Mouse (Mus musculus) small intestine, adult 2 months (tissue): ENCODE results near the gene Rdx. TPM values are rescaled to one million over a fixed set of nuclear protein-coding genes. Genes with fewer than 3 reads are reported as not detected.

Source experiments
- H3K27ac ChIP-seq: fragments of 200-500 bp; 2 replicates; pipeline ENCODE4 v1.5.1; 2012; ENCODE audit warnings: low read depth, low read length, control low read depth, inconsistent platforms; ENCODE audit not compliant: insufficient read depth
- H3K27me3 ChIP-seq: fragments of 200-500 bp; 2 replicates; pipeline ENCODE4 v1.6.1; 2012; ENCODE audit warnings: mild to moderate bottlenecking, moderate library complexity, low read length, inconsistent platforms; ENCODE audit not compliant: control insufficient read depth, insufficient read depth
- H3K36me3 ChIP-seq: fragments of 200-500 bp; 2 replicates; pipeline ENCODE4 v1.6.1; 2012; ENCODE audit warnings: mild to moderate bottlenecking, low read length, control low read depth, inconsistent platforms; ENCODE audit not compliant: control insufficient read depth, insufficient read depth
- H3K4me1 ChIP-seq: fragments of 200-500 bp; 2 replicates; pipeline ENCODE4 v1.6.1; 2012; ENCODE audit warnings: low read length, inconsistent platforms, mixed read lengths; ENCODE audit not compliant: control insufficient read depth, insufficient read depth, insufficient read length
- H3K4me3 ChIP-seq: fragments of 200-500 bp; 2 replicates; pipeline ENCODE4 v1.5.1; 2012; ENCODE audit warnings: low read depth, mild to moderate bottlenecking, control low read depth, inconsistent platforms, low read length, moderate library complexity
- CTCF ChIP-seq: fragments of 200-500 bp; IDR thresholded peaks from 2 replicates; pipeline ENCODE4 v1.5.1; 2012; ENCODE audit warnings: low read depth, mild to moderate bottlenecking, control low read depth, inconsistent platforms, low read length, moderate library complexity, mixed read lengths; ENCODE audit not compliant: insufficient replicate concordance, insufficient read length; ENCODE audit errors: extremely low read depth
- POLR2A ChIP-seq: fragments of 200-500 bp; IDR thresholded peaks from 2 replicates; pipeline ENCODE4 v1.6.1; 2012; ENCODE audit warnings: low read depth, mild to moderate bottlenecking, control low read depth, inconsistent platforms, low read length, moderate library complexity
- WGBS: fragments of 180-500 bp; shearing (Covaris S2); methylation state at CpG from one replicate; pipeline ENCODE4 v1.1.7; 2018; 5-methylcytosine and 5-hydroxymethylcytosine counted together
- polyA plus RNA-seq: library from polyadenylated mRNA; depleted of rRNA; stranded (reverse); fragments of >200 nt; gene quantifications from 2 replicates; pipeline ENCODE4 v1.2.3, GENCODE M21; 2012

Gene Rdx
- polyA plus RNA-seq, 1 experiment = 1.4 TPM

DNA sequence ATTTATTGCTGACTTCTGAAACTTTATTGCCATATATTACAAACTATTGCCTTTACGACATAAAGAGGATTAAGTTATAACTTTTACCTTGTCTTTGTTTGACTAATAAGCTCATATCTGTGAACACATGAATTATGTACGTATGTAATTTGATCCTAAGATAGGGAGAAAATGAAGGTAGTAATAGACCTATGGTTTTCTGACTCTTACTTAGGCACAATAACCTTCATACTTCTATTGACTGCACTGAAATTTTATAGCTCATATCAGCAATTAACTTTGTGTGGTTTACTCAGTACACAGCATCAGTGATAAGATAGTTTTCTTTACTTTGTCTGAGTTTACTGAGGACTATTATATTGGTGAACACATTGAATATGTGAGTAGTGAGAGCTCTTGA, 5.3 kb upstream of the Rdx start:
- Histone ChIP-seq H3K4me1 (no peaks in the 10 kb centered on the region), H3K27ac (no peak overlapping the region), H3K4me3 (no peak overlapping the region), H3K36me3 (no peaks in the 10 kb centered on the region), H3K27me3 (peaks cover 17% of the 10 kb centered on the region)
- 32% methylated on average over 2 of the region's 2 CpGs for WGBS
- TF ChIP-seq POLR2A (no peak), CTCF (no peak)

GRCm38 (mm10) chr9:52046686-52047085, 287 bp upstream of the Rdx start:
- TF ChIP-seq CTCF (no peak), POLR2A (no peak)
- WGBS = 26% methylated on average over 5 of the region's 5 CpGs
- Histone ChIP-seq H3K27me3 (peaks cover 23% of the 10 kb centered on the region), H3K36me3 (no peaks in the 10 kb centered on the region), H3K27ac (no peak overlapping the region), H3K4me1 (no peaks in the 10 kb centered on the region), H3K4me3 (no peak overlapping the region)

GRCm38 (mm10) chr9:52047821-52048649, 1.1 kb downstream of the Rdx start:
- no peaks in the 10 kb centered on the region for H3K4me1 ChIP-seq
- no peak for TF ChIP-seq CTCF
- peak; percentile 24 for TF ChIP-seq POLR2A
- H3K36me3 ChIP-seq = no peaks in the 10 kb centered on the region
- peak overlapping the region; percentile 66 for H3K4me3 ChIP-seq
- H3K27me3 ChIP-seq = peaks cover 27% of the 10 kb centered on the region
- under 1% methylated on average over 115 of the region's 118 CpGs for WGBS
- peak overlapping the region; percentile 44 for H3K27ac ChIP-seq

- H3K36me3 ChIP-seq = no peaks in the 10 kb centered on the region
- peak overlapping the region; percentile 44 for H3K27ac ChIP-seq
Observed at GRCm38 (mm10) chr9:52048650-52049081, 1.7 kb downstream of the Rdx start.

GRCm38 (mm10) chr9:52049605-52050004, 2.6 kb downstream of the Rdx start:
- H3K27ac ChIP-seq = no peak overlapping the region
- WGBS = 18% methylated on average over 3 of the region's 3 CpGs
- TF ChIP-seq POLR2A (no peak), CTCF (no peak)

More at GRCm38 (mm10) chr9:52048650-52049081, 1.7 kb downstream of the Rdx start:
- Histone ChIP-seq H3K4me1 (no peaks in the 10 kb centered on the region), H3K4me3 (peak overlapping the region; percentile 66), H3K27me3 (peaks cover 27% of the 10 kb centered on the region)
- TF ChIP-seq POLR2A (no peak), CTCF (no peak)
- 1% methylated on average over 60 of the region's 60 CpGs for WGBS

DNA sequence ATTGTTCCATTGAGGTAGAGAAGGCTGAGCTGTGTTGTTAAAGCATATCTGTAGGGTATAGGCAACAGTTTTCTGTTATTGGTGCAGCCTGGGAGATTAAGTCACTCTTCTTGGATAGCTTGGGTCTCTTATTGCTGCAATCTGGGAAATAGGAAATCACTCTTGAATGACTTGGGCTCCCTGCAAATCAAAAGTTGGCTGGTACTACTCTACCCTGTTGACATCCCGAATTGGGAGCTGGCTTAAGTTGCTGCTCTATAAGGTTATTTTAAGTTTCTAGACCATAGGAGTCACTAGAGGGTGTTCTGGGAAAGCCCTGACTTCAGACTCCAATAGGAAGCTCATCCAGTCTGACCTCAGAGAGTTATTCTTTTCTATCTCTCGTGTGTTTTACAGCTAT, 3.4 kb downstream of the Rdx start:
- Histone ChIP-seq H3K27me3 (peaks cover 24% of the 10 kb centered on the region), H3K4me3 (no peak overlapping the region), H3K4me1 (no peaks in the 10 kb centered on the region), H3K27ac (no peak overlapping the region), H3K36me3 (no peaks in the 10 kb centered on the region)
- 49% methylated on average over 2 of the region's 2 CpGs for WGBS
- TF ChIP-seq CTCF = no peak
- no peak for TF ChIP-seq POLR2A

More at GRCm38 (mm10) chr9:52049605-52050004, 2.6 kb downstream of the Rdx start:
- Histone ChIP-seq H3K4me1 (no peaks in the 10 kb centered on the region), H3K4me3 (no peak overlapping the region), H3K36me3 (no peaks in the 10 kb centered on the region), H3K27me3 (peaks cover 27% of the 10 kb centered on the region)

DNA sequence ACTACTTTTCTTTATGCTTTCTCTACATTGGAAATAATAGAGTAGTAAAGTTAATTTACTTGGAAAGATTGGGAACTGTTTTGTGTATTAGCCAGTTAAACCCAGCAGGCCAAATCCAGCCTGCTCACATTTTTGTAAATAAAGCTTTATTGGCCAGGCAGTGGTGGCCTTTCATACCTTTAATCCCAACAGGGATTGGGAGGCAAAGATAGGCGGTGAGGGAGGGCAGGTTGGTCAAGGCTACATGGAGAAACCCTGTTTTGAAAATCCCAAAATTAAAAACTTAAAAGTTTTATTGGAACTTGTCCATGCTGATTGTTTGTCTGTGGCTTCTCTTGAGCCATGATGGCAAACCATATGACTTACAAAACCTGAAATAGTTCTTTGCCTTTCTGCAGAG, 5.2 kb downstream of the Rdx start:
- H3K27me3 ChIP-seq = peaks cover 24% of the 10 kb centered on the region
- 78% methylated on average over 1 of the region's 1 CpGs for WGBS

More for the DNA sequence above, 5.2 kb downstream of the Rdx start:
- H3K4me3 ChIP-seq = no peak overlapping the region
- TF ChIP-seq POLR2A = no peak
- H3K4me1 ChIP-seq = no peaks in the 10 kb centered on the region
- no peak overlapping the region for H3K27ac ChIP-seq
- H3K36me3 ChIP-seq = no peaks in the 10 kb centered on the region
